Mouse (Mus musculus): ENCODE measurements at regions not wholly inside any gene's neighbourhood (a gene's known extent, or its start where the extent isn't known, plus 50 kb on each side); places are given as distances from the start of the nearest gene placed in this dataset.
A peak's percentile ranks its signal among the peaks of the same experiment; 100 is the strongest.
"Not testable (repeated sequence)": the region's sequence is repeated elsewhere in the genome, so short reads cannot be mapped to it uniquely, and the experiment has no call there.

GRCm38 (mm10) chr16:29913357-29914010 lies 150.7 kb upstream of the Hes1 start:
- no peak overlapping the region for H3K4me2 ChIP-seq (ENCODE audit: low read depth, low read length, poor library complexity, severe bottlenecking)
- TF ChIP-seq CTCF (IDR thresholded peaks at IDR 0.05): no peak
- 77% methylated on average over 8 of the region's 8 CpGs for WGBS
- H3K27me3 ChIP-seq (ENCODE audit: insufficient read depth, low read length): no peaks in the 10 kb centered on the region
- no peak overlapping the region for H3K27ac ChIP-seq (ENCODE audit: low read depth, low read length)
- no peak for DNase-seq (ENCODE audit: low spot score)
- 0 out of 2 replicates have a peak, but pooled peaks cover 6% of the 10 kb centered on the region for H3K9me3 ChIP-seq (ENCODE audit: low read length)
- ATAC-seq (ENCODE audit: low FRiP score): no peak
- H3K9ac ChIP-seq (replicated peaks; ENCODE audit: low read length, poor library complexity, severe bottlenecking): no peak overlapping the region
- no peaks in the 10 kb centered on the region for H3K36me3 ChIP-seq (ENCODE audit: insufficient read depth, low read length)
- H3K4me3 ChIP-seq (ENCODE audit: low read depth, low read length): no peak overlapping the region
- no peaks in the 10 kb centered on the region for H3K4me1 ChIP-seq (ENCODE audit: insufficient read depth, low read length)

DNA sequence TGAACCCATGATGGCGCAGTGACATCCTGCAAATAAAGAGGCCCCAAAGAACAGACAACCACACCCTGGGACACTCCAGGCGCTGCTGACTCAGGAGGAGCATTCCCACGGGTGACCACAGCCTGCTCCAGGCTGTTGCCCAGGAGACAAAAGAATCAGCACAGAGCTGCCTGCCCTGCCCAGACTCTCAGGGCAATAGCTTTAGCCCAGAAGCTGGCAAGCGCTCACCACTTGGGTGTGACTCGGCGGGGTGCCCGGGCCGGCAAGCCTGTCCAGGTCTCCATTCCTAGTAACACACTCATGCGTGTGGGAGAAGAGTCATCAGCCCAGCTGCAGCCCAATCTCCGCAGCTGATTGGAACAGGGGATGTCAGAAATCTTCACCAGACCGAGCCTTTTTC lies 148.8 kb upstream of the Hes1 start:
- no peak overlapping the region for H3K4me2 ChIP-seq (ENCODE audit: low read depth, low read length, poor library complexity, severe bottlenecking)
- no peak overlapping the region for H3K27ac ChIP-seq (ENCODE audit: low read depth, low read length)
- peak; percentile 73 for DNase-seq (ENCODE audit: low spot score)
- no peaks in the 10 kb centered on the region for H3K4me1 ChIP-seq (ENCODE audit: insufficient read depth, low read length)
- H3K9ac ChIP-seq (replicated peaks; ENCODE audit: low read length, poor library complexity, severe bottlenecking): no peak overlapping the region
- no peaks in the 10 kb centered on the region for H3K36me3 ChIP-seq (ENCODE audit: insufficient read depth, low read length)
- no peak; the same call in 1 of the 2 replicates for ATAC-seq (ENCODE audit: low FRiP score)
- peak; percentile 2; the same call in 1 of the 2 replicates for TF ChIP-seq CTCF (IDR thresholded peaks at IDR 0.05)
- no peaks in the 10 kb centered on the region for H3K27me3 ChIP-seq (ENCODE audit: insufficient read depth, low read length)
- no peak overlapping the region for H3K4me3 ChIP-seq (ENCODE audit: low read depth, low read length)
- WGBS: 47% methylated on average over 11 of the region's 11 CpGs
- H3K9me3 ChIP-seq (ENCODE audit: low read length): 0 out of 2 replicates have a peak, but pooled peaks cover 6% of the 10 kb centered on the region

DNA sequence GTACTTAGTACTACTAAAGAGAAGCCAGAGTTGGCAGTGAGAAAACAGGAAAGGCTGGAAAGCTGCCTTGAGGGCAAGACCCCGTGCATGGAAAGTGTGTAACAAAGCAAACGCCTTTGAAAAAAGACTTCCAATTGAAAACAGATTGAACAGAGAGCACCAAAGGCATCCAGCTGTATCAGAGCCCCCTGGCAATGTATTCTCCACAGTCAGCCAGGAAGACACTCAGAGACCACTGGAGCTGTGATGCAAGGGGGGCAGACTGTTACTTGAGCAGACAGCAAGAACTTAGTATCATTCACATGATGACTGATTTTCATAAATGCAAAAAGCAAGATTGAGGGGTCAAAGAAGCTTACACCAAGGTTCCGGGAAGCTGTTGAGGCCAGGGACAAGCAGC lies 146.2 kb upstream of the Hes1 start:
- H3K36me3 ChIP-seq (ENCODE audit: insufficient read depth, low read length): no peaks in the 10 kb centered on the region
- DNase-seq (ENCODE audit: low spot score): no peak
- no peaks in the 10 kb centered on the region for H3K27me3 ChIP-seq (ENCODE audit: insufficient read depth, low read length)
- H3K4me2 ChIP-seq (ENCODE audit: low read depth, low read length, poor library complexity, severe bottlenecking): no peak overlapping the region
- no peak for TF ChIP-seq CTCF (IDR thresholded peaks at IDR 0.05)
- H3K27ac ChIP-seq (ENCODE audit: low read depth, low read length): no peak overlapping the region
- no peaks in the 10 kb centered on the region for H3K9me3 ChIP-seq (ENCODE audit: low read length)
- ATAC-seq (ENCODE audit: low FRiP score): no peak
- no peak overlapping the region for H3K9ac ChIP-seq (replicated peaks; ENCODE audit: low read length, poor library complexity, severe bottlenecking)
- no peaks in the 10 kb centered on the region for H3K4me1 ChIP-seq (ENCODE audit: insufficient read depth, low read length)
- 39% methylated on average over 3 of the region's 3 CpGs for WGBS
- H3K4me3 ChIP-seq (ENCODE audit: low read depth, low read length): no peak overlapping the region

- 89% methylated on average over 6 of the region's 6 CpGs for WGBS
- DNase-seq (ENCODE audit: low spot score): no peak
- Histone ChIP-seq H3K4me2 (ENCODE audit: low read depth, low read length, poor library complexity, severe bottlenecking) (no peak overlapping the region), H3K4me3 (ENCODE audit: low read depth, low read length) (no peak overlapping the region), H3K36me3 (ENCODE audit: insufficient read depth, low read length) (no peaks in the 10 kb centered on the region), H3K4me1 (ENCODE audit: insufficient read depth, low read length) (no peaks in the 10 kb centered on the region), H3K9ac (replicated peaks; ENCODE audit: low read length, poor library complexity, severe bottlenecking) (no peak overlapping the region), H3K9me3 (ENCODE audit: low read length) (no peaks in the 10 kb centered on the region), H3K27me3 (ENCODE audit: insufficient read depth, low read length) (no peaks in the 10 kb centered on the region), H3K27ac (ENCODE audit: low read depth, low read length) (no peak overlapping the region)
- no peak for ATAC-seq (ENCODE audit: low FRiP score)
- no peak for TF ChIP-seq CTCF (IDR thresholded peaks at IDR 0.05)
Observed at GRCm38 (mm10) chr16:29918396-29918795, 145.8 kb upstream of the Hes1 start.

GRCm38 (mm10) chr16:29920940-29921339 lies 143.2 kb upstream of the Hes1 start:
- H3K4me3 ChIP-seq (ENCODE audit: low read depth, low read length): no peak overlapping the region
- TF ChIP-seq CTCF (IDR thresholded peaks at IDR 0.05): no peak
- no peak overlapping the region for H3K4me2 ChIP-seq (ENCODE audit: low read depth, low read length, poor library complexity, severe bottlenecking)
- no peak for DNase-seq (ENCODE audit: low spot score)
- H3K27me3 ChIP-seq (ENCODE audit: insufficient read depth, low read length): no peaks in the 10 kb centered on the region
- no peak overlapping the region for H3K27ac ChIP-seq (ENCODE audit: low read depth, low read length)
- WGBS: 87% methylated on average over 5 of the region's 5 CpGs
- no peaks in the 10 kb centered on the region for H3K9me3 ChIP-seq (ENCODE audit: low read length)
- ATAC-seq (ENCODE audit: low FRiP score): no peak
- no peak overlapping the region for H3K9ac ChIP-seq (replicated peaks; ENCODE audit: low read length, poor library complexity, severe bottlenecking)
- H3K36me3 ChIP-seq (ENCODE audit: insufficient read depth, low read length): no peaks in the 10 kb centered on the region
- H3K4me1 ChIP-seq (ENCODE audit: insufficient read depth, low read length): no peaks in the 10 kb centered on the region

DNA sequence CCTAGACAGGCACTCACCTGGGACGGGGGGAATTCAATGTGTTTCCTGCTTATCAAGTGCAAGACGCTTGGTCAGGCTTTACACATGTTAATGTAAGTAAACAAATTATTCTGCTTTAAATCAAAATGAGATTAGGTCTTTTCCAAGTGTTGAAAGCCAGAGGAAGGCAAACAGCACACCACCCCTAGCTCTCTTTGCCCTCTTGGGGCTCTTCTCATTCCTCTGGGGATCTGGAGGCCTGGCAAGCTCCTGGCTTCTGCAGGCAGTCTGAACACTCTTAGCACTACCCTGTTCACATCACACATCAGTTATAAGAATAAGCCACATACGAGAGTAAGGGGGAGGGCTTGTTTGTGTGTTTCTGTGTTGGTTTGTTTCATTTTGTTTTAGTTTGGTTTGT lies 142.8 kb upstream of the Hes1 start:
- Histone ChIP-seq H3K9me3 (ENCODE audit: low read length) (no peaks in the 10 kb centered on the region), H3K36me3 (ENCODE audit: insufficient read depth, low read length) (no peaks in the 10 kb centered on the region), H3K27me3 (ENCODE audit: insufficient read depth, low read length) (no peaks in the 10 kb centered on the region), H3K4me2 (ENCODE audit: low read depth, low read length, poor library complexity, severe bottlenecking) (no peak overlapping the region), H3K9ac (replicated peaks; ENCODE audit: low read length, poor library complexity, severe bottlenecking) (no peak overlapping the region), H3K4me1 (ENCODE audit: insufficient read depth, low read length) (no peaks in the 10 kb centered on the region), H3K27ac (ENCODE audit: low read depth, low read length) (no peak overlapping the region), H3K4me3 (ENCODE audit: low read depth, low read length) (no peak overlapping the region)
- no peak for DNase-seq (ENCODE audit: low spot score)
- WGBS: 69% methylated on average over 3 of the region's 3 CpGs
- TF ChIP-seq CTCF (IDR thresholded peaks at IDR 0.05): no peak
- ATAC-seq (ENCODE audit: low FRiP score): no peak

DNA sequence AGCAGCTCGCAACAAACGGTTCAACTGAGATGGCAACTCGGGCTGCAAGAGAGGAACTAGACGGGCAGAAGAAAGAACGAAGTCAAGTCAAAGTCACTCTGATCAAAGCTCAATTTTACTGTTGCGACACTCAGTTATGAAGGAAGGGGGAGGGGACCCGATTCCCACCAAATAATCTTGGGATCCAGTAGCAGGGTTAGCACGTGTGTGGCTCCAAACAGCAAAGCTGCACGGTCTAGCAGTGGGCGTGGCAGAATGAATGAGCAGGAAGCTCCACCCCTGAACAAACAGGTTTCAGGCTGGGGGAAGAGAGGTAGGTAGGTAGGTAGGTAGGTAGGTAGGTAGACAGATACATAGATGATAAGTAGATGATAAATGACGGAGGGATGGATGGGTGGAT lies 136.9 kb upstream of the Hes1 start:
- not testable (repeated sequence) for ATAC-seq (ENCODE audit: low FRiP score); H3K4me1 ChIP-seq (ENCODE audit: insufficient read depth, low read length); H3K36me3 ChIP-seq (ENCODE audit: insufficient read depth, low read length); H3K4me2 ChIP-seq (ENCODE audit: low read depth, low read length, poor library complexity, severe bottlenecking); H3K4me3 ChIP-seq (ENCODE audit: low read depth, low read length); H3K27me3 ChIP-seq (ENCODE audit: insufficient read depth, low read length); H3K27ac ChIP-seq (ENCODE audit: low read depth, low read length); H3K9ac ChIP-seq (replicated peaks; ENCODE audit: low read length, poor library complexity, severe bottlenecking); DNase-seq (ENCODE audit: low spot score); H3K9me3 ChIP-seq (ENCODE audit: low read length)
- WGBS: 95% methylated on average over 11 of the region's 11 CpGs

Data from midbrain, postnatal 0 days (tissue).